Mouse (Mus musculus) hindbrain, embryonic 15.5 days (tissue): ENCODE measurements at regions not wholly inside any gene's neighbourhood (a gene's known extent, or its start where the extent isn't known, plus 50 kb on each side); places are given as distances from the start of the nearest gene placed in this dataset.

Experiments used
- ATAC-seq: fragments of 200-750 bp; cut with Nextera tagmentation; 2 replicates; pipeline ENCODE4 v1.8.0; 2017; ENCODE audit warnings: low read depth, moderate number of reproducible peaks, moderate TSS enrichment; ENCODE audit not compliant: low FRiP score
- H3K27ac ChIP-seq: fragments of 300-500 bp; sonication (generic); replicated peaks from 2 replicates; pipeline ENCODE4 v1.5.1; 2015; ENCODE audit warnings: mild to moderate bottlenecking, inconsistent platforms
- H3K27me3 ChIP-seq: fragments of 300-500 bp; sonication (generic); 2 replicates; pipeline ENCODE4 v1.6.1; 2015; ENCODE audit warnings: control low read depth, inconsistent platforms
- H3K36me3 ChIP-seq: fragments of 300-500 bp; sonication (generic); 2 replicates; pipeline ENCODE4 v1.6.1; 2015; ENCODE audit warnings: control low read depth, inconsistent platforms
- H3K4me1 ChIP-seq: fragments of 300-500 bp; sonication (generic); replicated peaks from 2 replicates; pipeline ENCODE4 v1.6.1; 2015; ENCODE audit warnings: control low read depth, inconsistent platforms
- H3K4me2 ChIP-seq: fragments of 300-500 bp; sonication (generic); 2 replicates; pipeline ENCODE4 v1.6.1; 2015; ENCODE audit warnings: moderate library complexity, mild to moderate bottlenecking, inconsistent platforms
- H3K4me3 ChIP-seq: fragments of 300-500 bp; sonication (generic); 2 replicates; pipeline ENCODE4 v1.5.1; 2015; ENCODE audit warnings: mild to moderate bottlenecking, inconsistent platforms
- H3K9ac ChIP-seq: fragments of 300-500 bp; sonication (generic); 2 replicates; pipeline ENCODE4 v1.6.1; 2015; ENCODE audit warnings: inconsistent platforms
- H3K9me3 ChIP-seq: fragments of 300-500 bp; sonication (generic); 2 replicates; pipeline ENCODE4 v1.6.1; 2016; ENCODE audit warnings: control low read depth, inconsistent platforms
- WGBS: fragments of 180-500 bp; shearing (Covaris S2); methylation state at CpG from one replicate; pipeline ENCODE4 v1.1.7; 2015; 5-methylcytosine and 5-hydroxymethylcytosine counted together

GRCm38 (mm10) chr10:87740323-87740722 is 117.7 kb upstream of the Igf1 start:
- no peak overlapping the region for H3K4me3 ChIP-seq
- H3K36me3 ChIP-seq: no peaks in the 10 kb centered on the region
- no peaks in the 10 kb centered on the region for H3K9me3 ChIP-seq
- H3K4me2 ChIP-seq: no peak overlapping the region
- H3K27ac ChIP-seq: no peak overlapping the region
- no peak overlapping the region for H3K9ac ChIP-seq
- ATAC-seq: no peak
- no peaks in the 10 kb centered on the region for H3K4me1 ChIP-seq
- H3K27me3 ChIP-seq: no peaks in the 10 kb centered on the region
- WGBS: 70% methylated on average over 8 of the region's 8 CpGs

- no peak overlapping the region for H3K4me2 ChIP-seq
- H3K4me1 ChIP-seq: no peaks in the 10 kb centered on the region
- 97% methylated on average over 3 of the region's 3 CpGs for WGBS
- H3K9ac ChIP-seq: no peak overlapping the region
- no peak overlapping the region for H3K27ac ChIP-seq
- no peaks in the 10 kb centered on the region for H3K27me3 ChIP-seq
- H3K9me3 ChIP-seq: no peaks in the 10 kb centered on the region
- H3K36me3 ChIP-seq: no peaks in the 10 kb centered on the region
- no peak overlapping the region for H3K4me3 ChIP-seq
- ATAC-seq: no peak
Measured at GRCm38 (mm10) chr10:87742766-87743165, 115.3 kb upstream of the Igf1 start.

DNA sequence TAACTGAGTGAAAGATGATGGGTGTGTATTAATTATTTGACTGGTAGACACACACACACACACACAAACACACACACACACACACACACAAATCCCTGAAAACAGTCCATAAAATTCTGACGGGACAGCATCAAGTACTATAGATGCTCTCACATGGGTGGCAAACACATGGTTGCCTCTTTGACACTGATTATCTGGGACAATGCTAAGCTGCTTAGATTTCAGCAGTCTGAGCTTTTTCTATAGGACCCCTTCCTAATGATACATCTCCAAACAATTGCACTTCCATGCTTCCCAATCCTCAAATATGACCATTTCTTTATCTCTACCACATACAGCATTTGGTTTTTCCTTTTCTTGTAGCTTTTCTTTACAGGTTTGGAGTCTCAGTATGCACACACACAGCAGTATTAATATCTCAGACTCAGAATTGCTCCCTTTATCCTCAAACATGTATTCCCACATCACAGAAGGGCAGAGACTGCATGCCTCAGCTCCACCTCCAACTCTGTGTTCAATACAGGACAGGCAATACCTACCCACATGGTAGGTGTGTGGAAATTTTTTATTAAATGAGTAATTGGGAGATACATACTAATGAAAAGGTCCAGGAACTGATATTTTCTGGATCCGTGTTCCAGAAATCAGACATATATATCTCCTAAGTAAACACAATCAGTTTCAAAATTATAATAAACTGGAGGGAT is 110.1 kb upstream of the Igf1 start:
- Histone ChIP-seq H3K4me1 (no peaks in the 10 kb centered on the region), H3K4me3 (no peak overlapping the region), H3K9me3 (no peaks in the 10 kb centered on the region), H3K4me2 (no peak overlapping the region), H3K9ac (no peak overlapping the region), H3K27ac (no peak overlapping the region), H3K27me3 (no peaks in the 10 kb centered on the region), H3K36me3 (no peaks in the 10 kb centered on the region)
- WGBS: 78% methylated on average over 2 of the region's 2 CpGs
- ATAC-seq: no peak

- no peaks in the 10 kb centered on the region for H3K36me3 ChIP-seq
- 68% methylated on average over 4 of the region's 4 CpGs for whole genome bisulfite sequencing
- no peak for ATAC-seq
Measured at GRCm38 (mm10) chr10:87748631-87749193, 109.4 kb upstream of the Igf1 start.

DNA sequence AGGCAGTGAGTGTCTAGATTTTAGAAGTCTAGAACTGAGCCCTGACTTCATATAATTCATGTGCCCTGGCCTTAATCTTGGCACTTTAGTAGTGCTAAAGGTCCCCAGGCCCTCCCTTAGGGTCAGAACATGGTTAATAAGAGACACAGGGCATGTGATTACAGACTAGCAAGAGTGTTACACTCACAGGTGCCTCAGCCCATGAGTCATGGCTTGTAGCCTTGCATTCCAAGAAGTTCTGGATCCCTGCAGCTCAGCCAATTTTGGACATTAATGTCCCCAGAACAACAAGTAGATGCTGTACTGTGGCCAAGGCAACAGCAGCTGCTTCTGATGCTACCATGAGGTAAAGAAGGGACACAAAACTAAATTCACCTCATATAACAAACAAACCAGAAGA is 107.7 kb upstream of the Igf1 start:
- ATAC-seq: no peak
- Histone ChIP-seq H3K4me1 (no peaks in the 10 kb centered on the region), H3K27me3 (no peaks in the 10 kb centered on the region)

More at GRCm38 (mm10) chr10:87748631-87749193, 109.4 kb upstream of the Igf1 start:
- H3K9ac ChIP-seq: no peak overlapping the region
- H3K4me1 ChIP-seq: no peaks in the 10 kb centered on the region
- H3K4me2 ChIP-seq: no peak overlapping the region
- H3K27ac ChIP-seq: no peak overlapping the region
- no peaks in the 10 kb centered on the region for H3K27me3 ChIP-seq
- H3K4me3 ChIP-seq: no peak overlapping the region
- no peaks in the 10 kb centered on the region for H3K9me3 ChIP-seq

DNA sequence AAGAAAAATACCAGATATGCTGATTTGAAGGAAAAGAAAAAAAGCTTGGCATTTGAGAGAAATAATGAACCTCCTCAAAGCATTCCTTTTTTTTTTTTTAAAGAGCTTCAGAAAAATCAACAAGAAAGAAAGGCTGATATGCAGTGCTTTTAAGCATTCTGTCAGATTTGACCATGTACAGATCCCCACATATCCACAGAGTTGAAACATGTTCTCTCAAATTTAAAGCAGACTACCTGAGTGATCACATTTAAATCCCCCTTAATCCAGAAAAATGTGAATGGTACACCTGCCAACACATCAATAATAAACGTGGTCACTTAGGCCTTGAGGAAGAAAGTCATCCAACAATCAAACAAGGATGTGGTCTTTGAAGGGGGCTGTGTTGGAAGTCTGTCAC is 107.1 kb upstream of the Igf1 start:
- no peak overlapping the region for H3K9ac ChIP-seq
- no peak overlapping the region for H3K4me2 ChIP-seq
- no peaks in the 10 kb centered on the region for H3K27me3 ChIP-seq
- ATAC-seq: no peak
- no peaks in the 10 kb centered on the region for H3K36me3 ChIP-seq
- H3K4me1 ChIP-seq: no peaks in the 10 kb centered on the region
- no peak overlapping the region for H3K27ac ChIP-seq
- H3K4me3 ChIP-seq: no peak overlapping the region
- 77% methylated on average over 1 of the region's 1 CpGs for WGBS
- H3K9me3 ChIP-seq: no peaks in the 10 kb centered on the region

More for the DNA sequence above, 107.7 kb upstream of the Igf1 start:
- H3K4me3 ChIP-seq: no peak overlapping the region
- no peak overlapping the region for H3K4me2 ChIP-seq
- H3K9ac ChIP-seq: no peak overlapping the region
- H3K27ac ChIP-seq: no peak overlapping the region
- no peaks in the 10 kb centered on the region for H3K9me3 ChIP-seq
- H3K36me3 ChIP-seq: no peaks in the 10 kb centered on the region

GRCm38 (mm10) chr10:87752117-87752516 is 105.9 kb upstream of the Igf1 start:
- H3K4me1 ChIP-seq: no peaks in the 10 kb centered on the region
- no peak overlapping the region for H3K4me2 ChIP-seq
- no peaks in the 10 kb centered on the region for H3K9me3 ChIP-seq
- WGBS: 86% methylated on average over 2 of the region's 2 CpGs
- no peaks in the 10 kb centered on the region for H3K27me3 ChIP-seq
- ATAC-seq: no peak
- no peak overlapping the region for H3K4me3 ChIP-seq
- H3K36me3 ChIP-seq: no peaks in the 10 kb centered on the region
- H3K27ac ChIP-seq: no peak overlapping the region
- H3K9ac ChIP-seq: no peak overlapping the region

DNA sequence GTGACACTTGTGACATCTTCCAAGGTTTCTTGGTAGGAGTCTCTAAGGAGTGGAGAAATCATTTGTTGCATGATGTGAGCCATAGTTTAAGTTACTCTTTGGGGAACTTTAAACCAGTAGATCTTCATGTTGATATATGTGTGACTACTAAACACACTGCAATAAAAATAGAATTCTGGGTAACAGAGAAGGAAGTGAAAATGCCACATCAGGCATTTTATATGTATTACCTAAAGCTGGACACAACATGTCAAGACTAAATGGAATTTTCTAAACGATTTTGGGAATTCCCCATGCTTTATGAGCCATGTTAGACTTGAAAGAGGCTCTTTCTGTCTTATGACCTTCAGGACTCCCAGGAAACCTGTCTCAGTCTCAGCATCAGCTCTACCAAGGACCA is 104.6 kb upstream of the Igf1 start:
- ATAC-seq: no peak
- H3K9ac ChIP-seq: no peak overlapping the region
- 57% methylated on average over 1 of the region's 1 CpGs for WGBS
- H3K4me1 ChIP-seq: no peaks in the 10 kb centered on the region
- H3K36me3 ChIP-seq: no peaks in the 10 kb centered on the region
- no peak overlapping the region for H3K4me3 ChIP-seq
- no peaks in the 10 kb centered on the region for H3K9me3 ChIP-seq
- no peaks in the 10 kb centered on the region for H3K27me3 ChIP-seq
- no peak overlapping the region for H3K4me2 ChIP-seq
- H3K27ac ChIP-seq: no peak overlapping the region

GRCm38 (mm10) chr10:87761528-87762030 is 96.5 kb upstream of the Igf1 start:
- Histone ChIP-seq H3K9ac (no peak overlapping the region), H3K4me3 (no peak overlapping the region), H3K36me3 (no peaks in the 10 kb centered on the region), H3K27ac (no peak overlapping the region), H3K4me2 (no peak overlapping the region), H3K9me3 (no peaks in the 10 kb centered on the region), H3K27me3 (no peaks in the 10 kb centered on the region), H3K4me1 (no peaks in the 10 kb centered on the region)
- WGBS: 86% methylated on average over 5 of the region's 5 CpGs
- no peak for ATAC-seq

GRCm38 (mm10) chr10:87787521-87787920 is 70.5 kb upstream of the Igf1 start:
- H3K36me3 ChIP-seq: no peaks in the 10 kb centered on the region
- H3K9ac ChIP-seq: no peak overlapping the region
- no peaks in the 10 kb centered on the region for H3K9me3 ChIP-seq
- H3K4me1 ChIP-seq: no peaks in the 10 kb centered on the region
- H3K4me2 ChIP-seq: no peak overlapping the region
- no peak overlapping the region for H3K27ac ChIP-seq
- WGBS: 57% methylated on average over 4 of the region's 4 CpGs
- no peak overlapping the region for H3K4me3 ChIP-seq
- no peaks in the 10 kb centered on the region for H3K27me3 ChIP-seq
- no peak for ATAC-seq

DNA sequence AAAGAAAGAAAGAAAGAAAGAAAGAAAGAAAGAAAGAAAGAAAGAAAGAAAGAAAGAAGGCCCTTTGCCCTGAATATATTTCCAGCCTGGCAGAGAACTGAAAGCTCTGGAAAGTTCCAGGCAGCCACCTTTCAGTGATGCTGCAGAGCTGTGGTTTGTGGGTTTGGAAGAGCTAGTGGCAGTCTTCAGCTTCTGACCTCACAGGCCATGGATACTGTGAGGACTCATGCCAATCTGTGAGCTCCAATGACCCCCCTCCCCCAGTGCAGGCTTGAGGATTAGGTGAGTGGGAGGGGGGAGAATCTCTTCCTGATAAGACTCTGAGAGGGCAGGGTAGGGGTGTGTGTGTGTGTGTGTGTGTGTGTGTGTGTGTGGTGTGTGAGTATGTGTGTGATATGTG is 65.7 kb upstream of the Igf1 start:
- Histone ChIP-seq H3K4me2 (no peak overlapping the region), H3K9me3 (no peaks in the 10 kb centered on the region)
- no peak for ATAC-seq

GRCm38 (mm10) chr10:87803936-87804791 is 53.9 kb upstream of the Igf1 start:
- no peaks in the 10 kb centered on the region for H3K4me1 ChIP-seq
- no peak overlapping the region for H3K9ac ChIP-seq
- H3K27ac ChIP-seq: no peak overlapping the region
- no peaks in the 10 kb centered on the region for H3K36me3 ChIP-seq
- ATAC-seq: no peak
- H3K9me3 ChIP-seq: no peaks in the 10 kb centered on the region
- H3K4me3 ChIP-seq: no peak overlapping the region
- H3K4me2 ChIP-seq: no peak overlapping the region
- 83% methylated on average over 5 of the region's 5 CpGs for WGBS
- no peaks in the 10 kb centered on the region for H3K27me3 ChIP-seq

More for the DNA sequence above, 65.7 kb upstream of the Igf1 start:
- H3K27me3 ChIP-seq: no peaks in the 10 kb centered on the region
- H3K4me3 ChIP-seq: no peak overlapping the region
- H3K4me1 ChIP-seq: no peaks in the 10 kb centered on the region
- H3K27ac ChIP-seq: no peak overlapping the region
- no peak overlapping the region for H3K9ac ChIP-seq
- H3K36me3 ChIP-seq: no peaks in the 10 kb centered on the region
